Mouse (Mus musculus): ENCODE results near the gene Mex3d. TPM values are rescaled to one million over a fixed set of nuclear protein-coding genes. Genes with fewer than 3 reads are reported as not detected.

The Mex3d gene
- total and polyA plus RNA-seq, 2 experiments from 2014 or later, result 2.9 to 20.0 TPM

DNA sequence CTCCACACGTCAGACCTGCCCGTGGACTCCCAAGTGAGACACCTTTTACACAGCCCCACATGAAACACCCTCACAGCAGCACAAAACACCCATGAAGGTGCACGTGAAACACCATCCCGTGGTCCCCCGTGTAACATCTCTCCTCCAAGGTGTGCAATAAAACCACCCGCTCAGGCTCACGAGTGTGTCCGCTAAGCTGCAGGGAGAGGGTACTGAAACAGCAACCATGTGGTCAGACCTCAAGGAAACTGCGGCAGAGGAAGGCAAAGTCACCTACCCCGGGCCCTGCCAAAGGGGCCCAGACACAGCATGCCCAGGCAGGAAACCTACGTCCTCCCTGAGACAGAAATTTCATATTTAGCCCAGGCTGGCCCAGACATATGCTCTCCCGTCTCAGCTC is 51.2 kb downstream of the Mex3d start:
- Histone ChIP-seq H3K27ac (ENCODE audit: low read depth) (no peak overlapping the region), H3K36me3 (replicated peaks; ENCODE audit: control insufficient read depth, insufficient read depth, low read length) (no peaks in the 10 kb centered on the region), H3K27me3 (ENCODE audit: control insufficient read depth, insufficient read depth, low read length) (peaks cover 41% of the 10 kb centered on the region), H3K9me3 (replicated peaks; ENCODE audit: control insufficient read depth, low read length) (no peaks in the 10 kb centered on the region), H3K4me3 (ENCODE audit: low read depth, low read length) (no peak overlapping the region), H3K4me2 (ENCODE audit: low read depth, low read length) (no peak overlapping the region), H3K9ac (replicated peaks; ENCODE audit: low read depth, low read length) (no peak overlapping the region), H3K4me1 (ENCODE audit: control insufficient read depth, insufficient read depth) (no peaks in the 10 kb centered on the region)
- TF ChIP-seq EP300 (IDR thresholded peaks at IDR 0.05; ENCODE audit: low read depth) (no peak), CTCF (IDR thresholded peaks at IDR 0.05; ENCODE audit: low read depth) (no peak)
- DNase-seq (ENCODE audit: low spot score) (no peak), ATAC-seq (ENCODE audit: insufficient read depth, low read depth) (no peak)
- WGBS, result 86% methylated on average over 12 of the region's 12 CpGs

DNA sequence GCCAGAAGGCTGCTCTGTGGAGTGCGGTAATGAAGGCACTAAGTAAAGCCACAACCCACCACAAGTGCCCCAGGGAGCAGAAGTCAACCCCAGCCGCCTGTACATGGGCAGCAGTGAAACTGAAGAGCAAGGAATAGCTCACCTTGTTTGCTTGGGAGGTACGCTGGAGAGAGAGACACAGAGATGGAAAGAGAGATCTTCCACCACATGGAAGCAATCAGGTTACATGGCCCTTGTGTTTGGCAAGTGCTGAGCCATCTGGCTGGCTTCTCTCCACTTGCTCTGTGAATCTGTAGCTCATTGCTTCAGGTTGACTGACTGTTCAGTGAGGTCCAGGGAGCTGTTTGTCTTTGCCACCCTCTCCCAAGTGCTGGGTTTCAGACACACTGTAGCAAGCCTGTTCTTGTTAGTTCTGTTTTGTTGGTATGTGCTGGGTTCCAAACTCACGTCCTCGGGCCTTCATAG is 54.9 kb downstream of the Mex3d start:
- ATAC-seq (ENCODE audit: insufficient read depth, low read depth) (no peak), DNase-seq (ENCODE audit: low spot score) (no peak)
- TF ChIP-seq EP300 (IDR thresholded peaks at IDR 0.05; ENCODE audit: low read depth) (no peak), CTCF (IDR thresholded peaks at IDR 0.05; ENCODE audit: low read depth) (no peak)
- H3K4me2 ChIP-seq (ENCODE audit: low read depth, low read length), result no peak overlapping the region
- peaks cover 4% of the 10 kb centered on the region; the same call in 1 of the 2 replicates for H3K4me1 ChIP-seq (ENCODE audit: control insufficient read depth, insufficient read depth)
- H3K4me3 ChIP-seq (ENCODE audit: low read depth, low read length), result no peak overlapping the region
- no peaks in the 10 kb centered on the region for H3K9me3 ChIP-seq (replicated peaks; ENCODE audit: control insufficient read depth, low read length)
- H3K9ac ChIP-seq (replicated peaks; ENCODE audit: low read depth, low read length), result no peak overlapping the region
- H3K27ac ChIP-seq (ENCODE audit: low read depth), result no peak overlapping the region
- peaks cover 37% of the 10 kb centered on the region for H3K27me3 ChIP-seq (ENCODE audit: control insufficient read depth, insufficient read depth, low read length)
- H3K36me3 ChIP-seq (replicated peaks; ENCODE audit: control insufficient read depth, insufficient read depth, low read length), result no peaks in the 10 kb centered on the region
- 85% methylated on average over 5 of the region's 5 CpGs for WGBS

DNA sequence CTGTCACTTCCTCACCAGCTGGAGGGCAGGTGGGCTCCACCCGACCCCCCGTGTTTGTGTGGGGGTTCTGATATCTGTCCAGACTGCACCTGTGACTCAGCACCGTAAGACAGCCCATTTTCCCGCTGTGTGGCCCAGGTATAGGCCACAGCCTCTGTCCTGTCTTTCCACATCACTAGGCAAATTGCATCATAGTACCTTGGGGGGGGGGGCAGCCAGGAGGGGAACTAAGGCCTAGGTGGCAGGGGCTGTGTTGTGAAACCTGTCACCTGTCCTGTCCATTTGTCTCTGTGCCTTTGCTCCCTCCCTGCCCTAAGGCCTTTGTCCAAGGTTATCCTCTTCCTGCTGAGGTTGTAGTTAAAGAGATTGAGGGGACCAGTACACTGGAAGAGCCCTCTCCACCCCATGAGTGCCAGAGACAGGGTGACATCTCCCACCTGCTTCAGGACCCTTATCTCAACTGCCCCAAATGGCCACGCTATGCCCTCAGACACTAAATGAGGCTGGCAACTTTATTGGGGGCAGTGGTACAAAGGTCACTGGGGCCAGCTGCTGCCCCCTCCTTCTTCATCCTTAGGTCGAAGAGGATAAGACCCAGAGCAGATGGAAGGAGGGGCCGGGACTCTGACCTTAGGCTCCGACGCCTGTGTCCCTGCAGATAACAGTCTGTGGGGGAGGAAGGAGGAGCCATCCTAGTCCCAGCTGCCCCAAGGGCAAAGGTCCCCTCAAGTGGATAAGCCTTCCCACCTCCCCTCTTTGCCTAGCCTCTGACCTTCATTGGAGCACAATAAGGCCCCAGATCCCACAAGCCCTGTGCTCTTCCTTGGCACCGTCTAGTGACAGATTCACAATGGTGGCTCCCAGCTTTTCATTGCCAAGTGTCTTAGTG is 55.6 kb downstream of the Mex3d start:
- H3K4me3 ChIP-seq (ENCODE audit: low read depth, low read length), result no peak overlapping the region
- no peak for ATAC-seq (ENCODE audit: insufficient read depth, low read depth)
- H3K9ac ChIP-seq (replicated peaks; ENCODE audit: low read depth, low read length), result no peak overlapping the region
- no peak for DNase-seq (ENCODE audit: low spot score)
- H3K9me3 ChIP-seq (replicated peaks; ENCODE audit: control insufficient read depth, low read length), result no peaks in the 10 kb centered on the region
- 66% methylated on average over 10 of the region's 10 CpGs for WGBS
- H3K4me2 ChIP-seq (ENCODE audit: low read depth, low read length), result no peak overlapping the region
- no peaks in the 10 kb centered on the region for H3K36me3 ChIP-seq (replicated peaks; ENCODE audit: control insufficient read depth, insufficient read depth, low read length)
- TF ChIP-seq EP300 (IDR thresholded peaks at IDR 0.05; ENCODE audit: low read depth), result no peak
- TF ChIP-seq CTCF (IDR thresholded peaks at IDR 0.05; ENCODE audit: low read depth), result no peak
- H3K27ac ChIP-seq (ENCODE audit: low read depth), result no peak overlapping the region
- peaks cover 4% of the 10 kb centered on the region; the same call in 1 of the 2 replicates for H3K4me1 ChIP-seq (ENCODE audit: control insufficient read depth, insufficient read depth)
- H3K27me3 ChIP-seq (ENCODE audit: control insufficient read depth, insufficient read depth, low read length), result peaks cover 37% of the 10 kb centered on the region

DNA sequence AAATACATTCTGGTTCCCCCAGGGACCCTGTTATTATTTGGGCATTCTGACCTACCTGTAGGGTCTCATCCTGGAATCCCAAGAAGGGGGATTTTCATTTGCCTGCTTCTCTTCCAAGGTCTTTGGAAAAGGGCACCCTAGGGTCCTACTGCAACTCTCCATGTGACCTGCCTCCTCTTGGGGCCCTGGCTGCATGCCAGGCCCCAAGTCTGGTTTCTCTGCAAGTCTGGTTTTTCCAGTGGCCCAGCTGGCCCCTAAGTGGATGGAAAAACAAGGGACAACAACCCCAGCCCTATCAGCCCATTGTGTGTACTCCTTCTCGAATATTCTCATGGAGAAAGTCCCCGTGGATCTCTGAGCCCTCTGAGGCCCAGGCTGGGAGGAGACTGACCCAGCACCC is 56.6 kb downstream of the Mex3d start:
- DNase-seq (ENCODE audit: low spot score) (no peak), ATAC-seq (ENCODE audit: insufficient read depth, low read depth) (no peak)
- no peak overlapping the region for H3K4me2 ChIP-seq (ENCODE audit: low read depth, low read length)
- peaks cover 4% of the 10 kb centered on the region; the same call in 1 of the 2 replicates for H3K4me1 ChIP-seq (ENCODE audit: control insufficient read depth, insufficient read depth)
- WGBS, result 48% methylated on average over 2 of the region's 2 CpGs
- H3K9ac ChIP-seq (replicated peaks; ENCODE audit: low read depth, low read length), result no peak overlapping the region
- TF ChIP-seq EP300 (IDR thresholded peaks at IDR 0.05; ENCODE audit: low read depth) (no peak), CTCF (IDR thresholded peaks at IDR 0.05; ENCODE audit: low read depth) (no peak)
- no peak overlapping the region for H3K27ac ChIP-seq (ENCODE audit: low read depth)
- no peaks in the 10 kb centered on the region for H3K36me3 ChIP-seq (replicated peaks; ENCODE audit: control insufficient read depth, insufficient read depth, low read length)
- H3K27me3 ChIP-seq (ENCODE audit: control insufficient read depth, insufficient read depth, low read length), result peaks cover 37% of the 10 kb centered on the region
- H3K4me3 ChIP-seq (ENCODE audit: low read depth, low read length), result no peak overlapping the region
- no peaks in the 10 kb centered on the region for H3K9me3 ChIP-seq (replicated peaks; ENCODE audit: control insufficient read depth, low read length)

Small RNA genes within 50 kb of the gene (microRNA-seq; reads per million reads assigned to microRNA genes)
- not detected for gene Gm22721

Other genes starting within 250 kb of the Mex3d start
- 970 and 972 TPM in 2 replicates for gene Atp5d, start 249.0 kb downstream of the Mex3d start, total RNA-seq (2014; rRNA removed; ENCODE audit: low replicate concordance)
- gene Atp5d, start 249.0 kb downstream of the Mex3d start, polyA plus RNA-seq (2015; fragmentation: Nextera tagmentation; extraction: Ambion mirVana), result 1,858 and 1,876 TPM in 2 replicates
- 2.8 and 5.9 TPM in 2 replicates for gene Cbarp, start 246.8 kb downstream of the Mex3d start, total RNA-seq (2014; rRNA removed; ENCODE audit: low replicate concordance)
- gene Cbarp, start 246.8 kb downstream of the Mex3d start, polyA plus RNA-seq (2015; fragmentation: Nextera tagmentation; extraction: Ambion mirVana), result 1.0 and 1.1 TPM in 2 replicates
- gene Midn, start 239.4 kb downstream of the Mex3d start, total RNA-seq (2014; rRNA removed; ENCODE audit: low replicate concordance), result 100 and 122 TPM in 2 replicates
- 12.4 and 15.8 TPM in 2 replicates for gene Midn, start 239.4 kb downstream of the Mex3d start, polyA plus RNA-seq (2015; fragmentation: Nextera tagmentation; extraction: Ambion mirVana)
- 121 and 163 TPM in 2 replicates for gene Cirbp, start 221.7 kb downstream of the Mex3d start, total RNA-seq (2014; rRNA removed; ENCODE audit: low replicate concordance)
- gene Cirbp, start 221.7 kb downstream of the Mex3d start, polyA plus RNA-seq (2015; fragmentation: Nextera tagmentation; extraction: Ambion mirVana), result 208 and 330 TPM in 2 replicates
- gene 1600002K03Rik, start 214.7 kb downstream of the Mex3d start, total RNA-seq (2014; rRNA removed; ENCODE audit: low replicate concordance), result 0.66 and 8.9 TPM in 2 replicates
- gene 1600002K03Rik, start 214.7 kb downstream of the Mex3d start, polyA plus RNA-seq (2015; fragmentation: Nextera tagmentation; extraction: Ambion mirVana), result 4.6 and 5.7 TPM in 2 replicates
- 2.4 and 3.0 TPM in 2 replicates for gene Efna2, start 208.2 kb downstream of the Mex3d start, total RNA-seq (2014; rRNA removed; ENCODE audit: low replicate concordance)
- 3.3 and 3.7 TPM in 2 replicates for gene Efna2, start 208.2 kb downstream of the Mex3d start, polyA plus RNA-seq (2015; fragmentation: Nextera tagmentation; extraction: Ambion mirVana)
- 41.4 and 59.7 TPM in 2 replicates for gene Mum1, start 161.2 kb downstream of the Mex3d start, total RNA-seq (2014; rRNA removed; ENCODE audit: low replicate concordance)
- 18.4 and 22.9 TPM in 2 replicates for gene Mum1, start 161.2 kb downstream of the Mex3d start, polyA plus RNA-seq (2015; fragmentation: Nextera tagmentation; extraction: Ambion mirVana)
- 838 and 847 TPM in 2 replicates for gene Ndufs7, start 138.5 kb downstream of the Mex3d start, total RNA-seq (2014; rRNA removed; ENCODE audit: low replicate concordance)
- 1,203 and 1,284 TPM in 2 replicates for gene Ndufs7, start 138.5 kb downstream of the Mex3d start, polyA plus RNA-seq (2015; fragmentation: Nextera tagmentation; extraction: Ambion mirVana)
- 27.2 and 27.7 TPM in 2 replicates for gene Gamt, start 126.6 kb downstream of the Mex3d start, total RNA-seq (2014; rRNA removed; ENCODE audit: low replicate concordance)
- 22.8 and 25.7 TPM in 2 replicates for gene Gamt, start 126.6 kb downstream of the Mex3d start, polyA plus RNA-seq (2015; fragmentation: Nextera tagmentation; extraction: Ambion mirVana)
- gene Dazap1, start 126.2 kb downstream of the Mex3d start, total RNA-seq (2014; rRNA removed; ENCODE audit: low replicate concordance), result 88.9 and 96.2 TPM in 2 replicates
- gene Dazap1, start 126.2 kb downstream of the Mex3d start, polyA plus RNA-seq (2015; fragmentation: Nextera tagmentation; extraction: Ambion mirVana), result 24.8 and 30.3 TPM in 2 replicates
- 1,030 and 1,317 TPM in 2 replicates for gene Rps15, start 95.2 kb downstream of the Mex3d start, total RNA-seq (2014; rRNA removed; ENCODE audit: low replicate concordance)
- 499 and 510 TPM in 2 replicates for gene Rps15, start 95.2 kb downstream of the Mex3d start, polyA plus RNA-seq (2015; fragmentation: Nextera tagmentation; extraction: Ambion mirVana)
- 1.4 and 3.4 TPM in 2 replicates for gene Apc2, start 91.7 kb downstream of the Mex3d start, total RNA-seq (2014; rRNA removed; ENCODE audit: low replicate concordance)
- gene Apc2, start 91.7 kb downstream of the Mex3d start, polyA plus RNA-seq (2015; fragmentation: Nextera tagmentation; extraction: Ambion mirVana), result 0.77 and 0.83 TPM in 2 replicates
- 13.5 and 41.4 TPM in 2 replicates for gene 2310011J03Rik, start 67.1 kb downstream of the Mex3d start, total RNA-seq (2014; rRNA removed; ENCODE audit: low replicate concordance)
- gene 2310011J03Rik, start 67.1 kb downstream of the Mex3d start, polyA plus RNA-seq (2015; fragmentation: Nextera tagmentation; extraction: Ambion mirVana), result 35.2 and 37.4 TPM in 2 replicates
- gene Pcsk4, start 58.2 kb downstream of the Mex3d start, total RNA-seq (2014; rRNA removed; ENCODE audit: low replicate concordance), result not detected in 2 replicates
- 2.0 and 2.1 TPM in 2 replicates for gene Pcsk4, start 58.2 kb downstream of the Mex3d start, polyA plus RNA-seq (2015; fragmentation: Nextera tagmentation; extraction: Ambion mirVana)
- not detected in 2 replicates for gene Reep6, start 57.7 kb downstream of the Mex3d start, total RNA-seq (2014; rRNA removed; ENCODE audit: low replicate concordance)
- gene Reep6, start 57.7 kb downstream of the Mex3d start, polyA plus RNA-seq (2015; fragmentation: Nextera tagmentation; extraction: Ambion mirVana), result 0.85 and 1.0 TPM in 2 replicates
- gene Adamtsl5, start 39.2 kb downstream of the Mex3d start, total RNA-seq (2014; rRNA removed; ENCODE audit: low replicate concordance), result 18.5 and 34.6 TPM in 2 replicates
- gene Adamtsl5, start 39.2 kb downstream of the Mex3d start, polyA plus RNA-seq (2015; fragmentation: Nextera tagmentation; extraction: Ambion mirVana), result 12.6 and 14.6 TPM in 2 replicates
- 1.7 TPM in 1 of 2 replicates, not detected in the other for gene Plk5, start 31.2 kb downstream of the Mex3d start, total RNA-seq (2014; rRNA removed; ENCODE audit: low replicate concordance)
- gene Plk5, start 31.2 kb downstream of the Mex3d start, polyA plus RNA-seq (2015; fragmentation: Nextera tagmentation; extraction: Ambion mirVana), result 0.05 TPM in 2 replicates
- 35.1 and 35.3 TPM in 2 replicates for gene Mbd3, start 11.9 kb upstream of the Mex3d start, total RNA-seq (2014; rRNA removed; ENCODE audit: low replicate concordance)
- gene Mbd3, start 11.9 kb upstream of the Mex3d start, polyA plus RNA-seq (2015; fragmentation: Nextera tagmentation; extraction: Ambion mirVana), result 75.6 and 78.0 TPM in 2 replicates
- 1,589 and 2,020 TPM in 2 replicates for gene Uqcr11, start 19.2 kb upstream of the Mex3d start, total RNA-seq (2014; rRNA removed; ENCODE audit: low replicate concordance)
- 3,128 and 3,343 TPM in 2 replicates for gene Uqcr11, start 19.2 kb upstream of the Mex3d start, polyA plus RNA-seq (2015; fragmentation: Nextera tagmentation; extraction: Ambion mirVana)
- gene Tcf3, start 46.0 kb upstream of the Mex3d start, total RNA-seq (2014; rRNA removed; ENCODE audit: low replicate concordance), result 77.8 and 91.4 TPM in 2 replicates
- 20.1 and 20.6 TPM in 2 replicates for gene Tcf3, start 46.0 kb upstream of the Mex3d start, polyA plus RNA-seq (2015; fragmentation: Nextera tagmentation; extraction: Ambion mirVana)
- gene Onecut3, start 107.2 kb upstream of the Mex3d start, total RNA-seq (2014; rRNA removed; ENCODE audit: low replicate concordance), result not detected in 2 replicates
- gene Onecut3, start 107.2 kb upstream of the Mex3d start, polyA plus RNA-seq (2015; fragmentation: Nextera tagmentation; extraction: Ambion mirVana), result not detected in 2 replicates
- gene Atp8b3, start 151.5 kb upstream of the Mex3d start, total RNA-seq (2014; rRNA removed; ENCODE audit: low replicate concordance), result not detected in 2 replicates
- not detected in 2 replicates for gene Atp8b3, start 151.5 kb upstream of the Mex3d start, polyA plus RNA-seq (2015; fragmentation: Nextera tagmentation; extraction: Ambion mirVana)
- 13.1 and 17.6 TPM in 2 replicates for gene Rexo1, start 173.9 kb upstream of the Mex3d start, total RNA-seq (2014; rRNA removed; ENCODE audit: low replicate concordance)
- gene Rexo1, start 173.9 kb upstream of the Mex3d start, polyA plus RNA-seq (2015; fragmentation: Nextera tagmentation; extraction: Ambion mirVana), result 7.6 TPM in 2 replicates
- 9.3 TPM in 2 replicates for gene Klf16, start 189.7 kb upstream of the Mex3d start, total RNA-seq (2014; rRNA removed; ENCODE audit: low replicate concordance)
- 3.1 and 3.5 TPM in 2 replicates for gene Klf16, start 189.7 kb upstream of the Mex3d start, polyA plus RNA-seq (2015; fragmentation: Nextera tagmentation; extraction: Ambion mirVana)
- gene Abhd17a, start 202.7 kb upstream of the Mex3d start, total RNA-seq (2014; rRNA removed; ENCODE audit: low replicate concordance), result 194 and 462 TPM in 2 replicates
- gene Abhd17a, start 202.7 kb upstream of the Mex3d start, polyA plus RNA-seq (2015; fragmentation: Nextera tagmentation; extraction: Ambion mirVana), result 88.2 and 88.6 TPM in 2 replicates
- 25.8 and 44.5 TPM in 2 replicates for gene Scamp4, start 215.2 kb upstream of the Mex3d start, total RNA-seq (2014; rRNA removed; ENCODE audit: low replicate concordance)
- 39.2 and 39.8 TPM in 2 replicates for gene Scamp4, start 215.2 kb upstream of the Mex3d start, polyA plus RNA-seq (2015; fragmentation: Nextera tagmentation; extraction: Ambion mirVana)
- 1.6 and 4.5 TPM in 2 replicates for gene Adat3, start 215.2 kb upstream of the Mex3d start, total RNA-seq (2014; rRNA removed; ENCODE audit: low replicate concordance)
- 1.8 and 2.7 TPM in 2 replicates for gene Adat3, start 215.2 kb upstream of the Mex3d start, polyA plus RNA-seq (2015; fragmentation: Nextera tagmentation; extraction: Ambion mirVana)
- 0.23 and 1.3 TPM in 2 replicates for gene Gm49322, start 218.4 kb upstream of the Mex3d start, total RNA-seq (2014; rRNA removed; ENCODE audit: low replicate concordance)
- 0.33 and 0.38 TPM in 2 replicates for gene Gm49322, start 218.4 kb upstream of the Mex3d start, polyA plus RNA-seq (2015; fragmentation: Nextera tagmentation; extraction: Ambion mirVana)
- gene Csnk1g2, start 235.2 kb upstream of the Mex3d start, total RNA-seq (2014; rRNA removed; ENCODE audit: low replicate concordance), result 141 and 149 TPM in 2 replicates
- 69.1 and 75.6 TPM in 2 replicates for gene Csnk1g2, start 235.2 kb upstream of the Mex3d start, polyA plus RNA-seq (2015; fragmentation: Nextera tagmentation; extraction: Ambion mirVana)